Mouse (Mus musculus): ENCODE measurements around the gene Clcn3. TPM values are rescaled to one million over a fixed set of nuclear protein-coding genes. Genes with fewer than 3 reads are reported as not detected.
A peak's percentile ranks its signal among the peaks of the same experiment; 100 is the strongest.
"Not testable (repeated sequence)": the region's sequence is repeated elsewhere in the genome, so short reads cannot be mapped to it uniquely, and the experiment has no call there.

Gene Clcn3
- 17.1 and 17.9 TPM in 2 replicates for polyA plus RNA-seq (2015; fragmentation: Nextera tagmentation; extraction: Ambion mirVana)

- WGBS = under 1% methylated on average over 85 of the region's 101 CpGs
- Histone ChIP-seq H3K4me3 (ENCODE audit: low read depth, low read length) (peak within 1 kb of the TSS; percentile 85), H3K27ac (ENCODE audit: low read length) (peak within 1 kb of the TSS; percentile 92), H3K9ac (replicated peaks; ENCODE audit: low read depth) (peak within 1 kb of the TSS; percentile 76), H3K27me3 (replicated peaks; ENCODE audit: insufficient read depth, low read length) (no peaks in the 10 kb centered on the region), H3K4me1 (ENCODE audit: insufficient read depth, low read depth, low read length) (no peaks in the 10 kb centered on the region; the same call in 1 of the 2 replicates), H3K36me3 (ENCODE audit: insufficient read depth, low read length) (no peaks in the 10 kb centered on the region), H3K9me3 (ENCODE audit: low read length) (no peaks in the 10 kb centered on the region), H3K4me2 (replicated peaks; ENCODE audit: low read depth, low read length) (peak within 1 kb of the TSS; percentile 93)
- no peak for TF ChIP-seq EP300 (IDR thresholded peaks at IDR 0.05)
- TF ChIP-seq CTCF (IDR thresholded peaks at IDR 0.05) = no peak
- DNase-seq (ENCODE audit: low spot score) (peak; percentile 98), ATAC-seq (peak; percentile 99)
Observed at GRCm38 (mm10) chr8:60982701-60983687, at the start of gene Clcn3. Gene Clcn3, minus strand, starts transcription at chr8:60983300.

GRCm38 (mm10) chr8:60996468-60996867, 13.4 kb upstream of the Clcn3 start:
- no peaks in the 10 kb centered on the region for H3K4me1 ChIP-seq (ENCODE audit: insufficient read depth, low read depth, low read length)
- 54% methylated on average over 3 of the region's 3 CpGs for whole genome bisulfite sequencing
- ATAC-seq = no peak
- no peaks in the 10 kb centered on the region for H3K36me3 ChIP-seq (ENCODE audit: insufficient read depth, low read length)
- no peak overlapping the region for H3K4me2 ChIP-seq (replicated peaks; ENCODE audit: low read depth, low read length)
- no peaks in the 10 kb centered on the region for H3K9me3 ChIP-seq (ENCODE audit: low read length)
- TF ChIP-seq EP300 (IDR thresholded peaks at IDR 0.05) (no peak), CTCF (IDR thresholded peaks at IDR 0.05) (no peak)
- H3K27me3 ChIP-seq (replicated peaks; ENCODE audit: insufficient read depth, low read length) = no peaks in the 10 kb centered on the region
- H3K4me3 ChIP-seq (ENCODE audit: low read depth, low read length) = no peak overlapping the region
- H3K9ac ChIP-seq (replicated peaks; ENCODE audit: low read depth) = no peak overlapping the region
- no peak for DNase-seq (ENCODE audit: low spot score)
- H3K27ac ChIP-seq (ENCODE audit: low read length) = no peak overlapping the region

- Histone ChIP-seq H3K27me3 (replicated peaks; ENCODE audit: insufficient read depth, low read length) (no peaks in the 10 kb centered on the region), H3K4me3 (ENCODE audit: low read depth, low read length) (peak overlapping the region; percentile 82), H3K4me1 (ENCODE audit: insufficient read depth, low read depth, low read length) (no peaks in the 10 kb centered on the region), H3K4me2 (replicated peaks; ENCODE audit: low read depth, low read length) (peak overlapping the region; percentile 65), H3K27ac (ENCODE audit: low read length) (peak overlapping the region; percentile 91), H3K9ac (replicated peaks; ENCODE audit: low read depth) (peak overlapping the region; percentile 70), H3K9me3 (ENCODE audit: low read length) (no peaks in the 10 kb centered on the region), H3K36me3 (ENCODE audit: insufficient read depth, low read length) (no peaks in the 10 kb centered on the region)
- no peak for TF ChIP-seq CTCF (IDR thresholded peaks at IDR 0.05)
- no peak for TF ChIP-seq EP300 (IDR thresholded peaks at IDR 0.05)
- ATAC-seq = 0 out of 2 replicates have a peak, but pooled peaks have one; percentile 1
- WGBS = 3% methylated on average over 12 of the region's 12 CpGs
- DNase-seq (ENCODE audit: low spot score) = no peak
Observed at GRCm38 (mm10) chr8:60993639-60993986, 10.5 kb upstream of the Clcn3 start.

DNA sequence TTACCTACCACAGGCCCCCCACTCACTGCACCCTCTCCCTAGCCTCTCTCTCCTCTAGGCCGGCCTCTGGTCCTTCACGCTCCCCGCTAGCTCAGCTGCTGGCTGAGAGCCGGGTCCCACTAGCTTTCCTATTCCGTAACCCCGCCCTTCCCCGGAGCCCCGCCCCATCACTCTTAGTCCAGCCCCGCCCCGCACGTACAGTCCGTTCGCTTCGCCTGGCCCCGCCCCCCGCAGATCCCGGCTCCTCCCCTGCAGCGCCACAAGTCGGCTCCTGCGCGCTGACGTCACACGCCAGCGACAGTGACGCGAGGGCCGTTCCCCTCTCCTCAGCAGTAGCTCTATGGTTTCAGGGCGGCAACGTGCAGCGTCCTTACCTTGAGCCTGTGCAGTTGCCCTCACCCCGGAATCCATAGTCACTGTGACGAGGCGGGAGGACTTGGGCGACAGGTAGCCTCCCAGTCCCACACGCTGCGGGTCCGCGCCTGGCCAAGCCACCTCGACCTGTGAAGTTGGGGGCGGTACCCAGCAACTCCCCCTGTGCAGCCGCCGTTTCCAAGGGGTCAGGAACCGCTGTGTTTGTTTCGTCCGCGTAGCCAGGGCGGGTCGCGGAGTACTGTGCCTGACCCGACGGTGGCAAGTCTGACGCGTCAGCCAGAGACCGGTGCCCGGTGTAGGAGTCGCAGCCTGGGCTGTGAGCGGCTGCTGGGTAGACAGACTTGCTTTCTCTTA, 10.0 kb upstream of the Clcn3 start, which contains the start of gene Nek1:
Nek1 (plus strand) TSS at position 286 of the 729 bp plus-strand sequence.
- under 1% methylated on average over 57 of the region's 57 CpGs for WGBS
- H3K4me1 ChIP-seq (ENCODE audit: insufficient read depth, low read depth, low read length) = no peaks in the 10 kb centered on the region
- no peaks in the 10 kb centered on the region for H3K9me3 ChIP-seq (ENCODE audit: low read length)
- peak within 1 kb of the TSS; percentile 70 for H3K9ac ChIP-seq (replicated peaks; ENCODE audit: low read depth)
- H3K4me3 ChIP-seq (ENCODE audit: low read depth, low read length) = peak within 1 kb of the TSS; percentile 82
- peak within 1 kb of the TSS; percentile 91 for H3K27ac ChIP-seq (ENCODE audit: low read length)
- ATAC-seq = peak; percentile 96
- peak within 1 kb of the TSS; percentile 65 for H3K4me2 ChIP-seq (replicated peaks; ENCODE audit: low read depth, low read length)
- H3K27me3 ChIP-seq (replicated peaks; ENCODE audit: insufficient read depth, low read length) = no peaks in the 10 kb centered on the region
- DNase-seq (ENCODE audit: low spot score) = peak; percentile 99
- no peak for TF ChIP-seq EP300 (IDR thresholded peaks at IDR 0.05)
- TF ChIP-seq CTCF (IDR thresholded peaks at IDR 0.05) = no peak
- H3K36me3 ChIP-seq (ENCODE audit: insufficient read depth, low read length) = no peaks in the 10 kb centered on the region

DNA sequence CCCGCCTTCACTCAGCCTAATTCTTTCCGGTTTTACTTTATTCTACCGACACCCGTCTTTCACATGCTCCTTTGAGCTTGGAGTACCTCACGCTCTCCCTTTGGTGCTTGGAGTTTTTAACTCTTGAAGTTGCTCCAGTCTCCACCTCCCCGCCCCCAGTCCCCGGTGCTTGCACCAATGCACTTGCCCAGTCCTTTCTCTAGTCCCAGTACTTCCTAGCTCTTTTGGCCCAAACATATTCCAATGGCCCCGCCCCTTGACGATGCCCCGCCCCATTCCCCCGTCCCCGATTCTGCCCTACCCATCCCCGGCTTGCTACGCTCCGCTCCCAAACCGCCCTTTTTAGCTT, 9.4 kb upstream of the Clcn3 start:
- H3K27ac ChIP-seq (ENCODE audit: low read length) = peak overlapping the region; percentile 91
- TF ChIP-seq EP300 (IDR thresholded peaks at IDR 0.05) = 0 out of 2 replicates have a peak, but pooled peaks have one; percentile 11
- TF ChIP-seq CTCF (IDR thresholded peaks at IDR 0.05) = no peak
- no peaks in the 10 kb centered on the region for H3K36me3 ChIP-seq (ENCODE audit: insufficient read depth, low read length)
- peak overlapping the region; percentile 26 for H3K9ac ChIP-seq (replicated peaks; ENCODE audit: low read depth)
- ATAC-seq (peak; percentile 85), DNase-seq (ENCODE audit: low spot score) (peak; percentile 89)
- H3K4me1 ChIP-seq (ENCODE audit: insufficient read depth, low read depth, low read length) = no peaks in the 10 kb centered on the region
- H3K4me2 ChIP-seq (replicated peaks; ENCODE audit: low read depth, low read length) = peak overlapping the region; percentile 57
- WGBS = under 1% methylated on average over 16 of the region's 16 CpGs
- H3K9me3 ChIP-seq (ENCODE audit: low read length) = no peaks in the 10 kb centered on the region
- no peaks in the 10 kb centered on the region for H3K27me3 ChIP-seq (replicated peaks; ENCODE audit: insufficient read depth, low read length)
- H3K4me3 ChIP-seq (ENCODE audit: low read depth, low read length) = peak overlapping the region; percentile 82

- H3K36me3 ChIP-seq (ENCODE audit: insufficient read depth, low read length); H3K27ac ChIP-seq (ENCODE audit: low read length); H3K9ac ChIP-seq (replicated peaks; ENCODE audit: low read depth); ATAC-seq; H3K27me3 ChIP-seq (replicated peaks; ENCODE audit: insufficient read depth, low read length); H3K4me2 ChIP-seq (replicated peaks; ENCODE audit: low read depth, low read length); H3K4me1 ChIP-seq (ENCODE audit: insufficient read depth, low read depth, low read length); H3K9me3 ChIP-seq (ENCODE audit: low read length); H3K4me3 ChIP-seq (ENCODE audit: low read depth, low read length): not testable (repeated sequence)
- DNase-seq (ENCODE audit: low spot score) = peak; percentile 20
- WGBS = 83% methylated on average over 17 of the region's 17 CpGs
Observed at GRCm38 (mm10) chr8:60984260-60985010, 1.3 kb upstream of the Clcn3 start.
